Mouse (Mus musculus): ENCODE data around the gene Tmprss11b.
"Not testable (repeated sequence)": the region's sequence is repeated elsewhere in the genome, so short reads cannot be mapped to it uniquely, and the experiment has no call there.

Gene Tmprss11b

DNA sequence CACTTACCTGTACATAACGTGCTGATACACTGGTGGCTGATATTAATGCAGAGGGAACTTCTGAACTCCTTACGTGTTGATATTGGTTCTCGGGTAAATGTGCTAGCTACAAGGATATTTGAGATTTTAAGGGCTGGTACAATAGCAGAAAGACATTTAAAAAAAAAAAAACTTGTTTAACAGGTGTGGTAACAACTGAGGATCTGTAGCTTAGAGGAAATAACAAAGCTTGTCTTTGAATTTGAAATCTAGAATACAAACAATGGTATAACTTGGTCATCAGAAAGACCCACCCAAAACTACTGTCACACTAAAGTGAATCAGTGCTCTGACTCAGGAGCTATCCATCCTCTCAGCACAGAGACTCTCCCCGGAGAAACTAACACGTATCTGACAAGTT is at the start of gene Tmprss11b:
TSS of gene Tmprss11b (minus strand) at position 101 of the 400 bp plus-strand sequence.
- no peak for DNase-seq

DNA sequence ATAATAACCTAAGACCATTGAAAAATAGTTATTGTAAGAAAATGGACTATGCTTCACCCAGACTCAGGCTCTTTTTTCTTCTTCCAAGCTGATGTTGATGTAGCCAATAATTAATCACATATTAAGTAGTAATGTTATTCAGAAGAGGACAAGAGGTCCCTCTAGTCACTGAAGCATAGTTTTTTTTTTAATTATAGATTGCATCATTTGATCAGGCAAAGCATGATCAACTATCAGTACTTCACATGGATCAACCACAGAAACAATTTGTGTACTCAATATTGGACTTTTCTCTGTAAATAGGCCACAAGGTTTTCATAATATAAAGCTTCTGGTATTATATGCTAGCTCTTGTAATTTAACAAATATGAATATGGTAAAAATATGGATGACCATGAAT is 48.9 kb upstream of the Tmprss11b start:
- no peak for DNase-seq

DNA sequence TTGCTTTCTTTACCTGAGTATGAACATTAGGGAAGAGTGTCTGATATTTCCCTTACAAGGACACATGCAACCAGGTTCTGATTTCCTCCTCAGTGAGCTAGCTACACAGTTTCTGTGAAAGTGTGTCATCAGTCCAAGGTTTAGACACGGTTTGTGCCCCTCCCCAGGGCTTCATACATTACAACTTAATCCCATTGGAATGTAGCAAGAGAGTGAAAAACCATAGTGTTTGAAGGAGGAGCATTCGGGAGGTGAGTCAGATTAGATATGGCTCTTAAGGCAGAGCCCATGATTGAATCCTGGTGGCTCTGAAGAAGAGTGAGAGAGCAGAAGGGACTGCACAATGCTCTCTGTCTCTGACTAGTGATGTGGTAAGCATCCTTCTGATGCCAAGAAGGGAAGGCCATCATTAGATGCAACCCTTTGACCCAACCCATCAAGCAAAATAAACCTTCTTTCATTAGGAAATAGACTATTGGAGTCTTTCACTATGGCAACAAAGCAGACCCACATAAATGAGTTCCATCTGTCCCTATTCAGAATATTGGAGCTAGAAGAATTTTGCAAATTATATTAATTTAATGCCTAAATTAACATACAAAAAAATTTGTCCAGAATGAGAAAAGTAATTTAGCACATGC is 46.8 kb upstream of the Tmprss11b start:
- DNase-seq, result no peak

DNA sequence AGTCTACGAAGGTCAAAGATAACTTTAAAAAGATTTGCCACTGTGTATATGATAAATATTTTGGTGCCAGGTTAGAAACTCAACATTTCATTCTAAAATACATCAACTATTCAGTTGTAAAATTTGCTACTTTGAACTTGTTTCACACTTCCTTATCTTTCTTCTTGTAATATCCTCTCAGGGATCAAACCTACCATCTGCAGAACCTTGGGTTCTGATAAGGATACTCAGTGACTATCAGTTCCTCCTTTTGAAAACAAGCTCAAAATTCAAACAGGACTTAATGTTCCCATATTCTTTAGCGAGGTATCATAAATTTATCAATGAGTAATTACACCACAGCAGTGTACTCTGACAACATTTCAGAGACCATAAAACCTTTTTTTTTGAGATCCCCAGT is 38.8 kb upstream of the Tmprss11b start:
- DNase-seq, result no peak

DNA sequence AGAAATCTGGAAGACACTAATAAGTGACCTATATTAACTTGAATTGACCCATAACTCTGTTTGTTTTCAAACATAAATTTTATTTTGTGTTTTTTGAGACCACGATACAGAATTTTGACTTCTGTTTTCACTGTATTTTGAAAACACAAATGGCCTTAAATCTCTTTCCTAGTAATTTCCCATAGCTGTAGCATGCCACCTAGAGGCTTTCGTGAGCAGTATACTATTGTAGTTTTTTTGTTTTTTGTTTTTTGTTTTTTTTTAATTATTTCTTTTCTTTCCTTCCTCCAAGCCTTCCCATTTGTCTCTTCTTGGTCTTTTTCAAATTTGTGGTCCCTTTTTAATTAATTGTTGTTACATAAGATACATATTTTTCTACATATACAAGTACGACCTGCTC is 28.8 kb upstream of the Tmprss11b start:
- DNase-seq, result no peak

DNA sequence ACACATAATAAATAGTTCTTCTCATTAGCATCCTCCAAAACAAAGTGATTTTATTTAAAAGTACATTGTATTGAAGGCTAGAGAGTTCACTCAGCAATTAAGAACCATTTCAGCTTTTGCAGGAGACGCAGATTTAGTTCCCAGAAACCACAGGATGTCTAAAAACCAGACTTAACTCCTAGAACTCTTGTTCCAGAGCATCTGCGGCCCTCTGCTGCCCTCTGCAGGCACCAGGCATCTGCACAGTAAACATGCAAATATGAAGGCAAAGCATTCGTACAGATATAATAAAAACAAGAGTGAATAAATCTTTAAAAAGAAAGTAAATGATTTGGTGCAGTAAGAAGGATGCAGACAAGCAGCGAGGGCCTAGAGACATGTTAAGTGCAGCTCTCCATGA is 8.5 kb upstream of the Tmprss11b start:
- DNase-seq, result no peak

DNA sequence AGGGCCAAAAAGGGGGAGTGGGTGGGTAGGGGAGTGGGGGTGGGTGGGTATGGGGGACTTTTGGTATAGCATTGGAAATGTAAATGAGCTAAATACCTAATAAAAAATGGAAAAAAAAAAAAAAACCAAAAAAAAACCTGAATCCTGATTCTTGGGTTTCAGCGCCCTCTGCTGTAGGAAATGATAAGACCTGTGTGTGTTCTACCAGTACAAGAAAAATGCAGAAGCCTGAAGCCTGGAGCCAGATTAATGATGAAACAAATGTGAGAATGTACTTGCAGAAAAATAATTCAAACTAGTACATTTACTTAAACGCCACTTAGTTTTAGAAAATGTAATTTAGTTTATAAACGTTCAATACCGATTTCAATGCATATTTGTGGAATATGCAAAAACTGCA is 27.0 kb downstream of the Tmprss11b start:
- DNase-seq, result not testable (repeated sequence)

DNA sequence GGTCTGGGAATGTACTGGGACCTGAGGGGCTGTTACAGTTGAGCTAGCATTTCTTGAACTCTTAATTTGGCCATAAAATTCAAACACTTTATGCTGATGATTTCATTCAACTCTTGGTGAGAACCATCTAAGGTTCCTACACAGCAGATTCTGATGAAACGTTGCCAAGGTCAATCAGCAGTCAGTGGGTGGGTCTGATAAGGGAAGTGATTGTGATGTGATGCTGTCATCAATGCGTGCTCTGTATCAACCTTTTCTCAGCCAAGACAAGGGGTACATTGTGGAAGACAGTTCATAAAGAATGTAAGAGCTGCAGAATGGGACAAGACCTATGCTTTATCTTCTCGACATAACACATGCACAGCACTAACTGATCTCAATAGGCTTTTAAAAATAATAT is 35.4 kb downstream of the Tmprss11b start:
- DNase-seq, result no peak

DNA sequence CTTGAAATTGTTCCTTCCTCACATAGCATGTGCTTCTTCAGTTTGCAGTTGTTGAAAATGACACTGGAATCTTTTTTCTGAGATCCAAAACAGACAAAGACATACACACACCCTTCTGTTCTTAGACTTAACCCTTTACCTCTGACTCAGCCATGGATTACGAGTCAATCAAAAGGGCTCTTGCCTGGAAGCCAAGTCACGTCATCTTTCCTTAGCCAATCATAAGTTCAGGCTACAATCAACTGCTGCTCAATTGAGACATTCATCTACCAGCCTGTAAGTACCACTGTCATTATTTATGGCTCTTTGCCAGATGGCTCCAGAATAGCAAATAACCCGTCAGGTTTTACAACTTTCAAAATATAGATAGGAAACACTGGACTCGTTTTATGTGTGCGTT is 43.8 kb downstream of the Tmprss11b start, which contains the start of gene Tmprss11f:
TSS of gene Tmprss11f (minus strand) at position 101 of the 400 bp plus-strand sequence.
- DNase-seq, result no peak

DNA sequence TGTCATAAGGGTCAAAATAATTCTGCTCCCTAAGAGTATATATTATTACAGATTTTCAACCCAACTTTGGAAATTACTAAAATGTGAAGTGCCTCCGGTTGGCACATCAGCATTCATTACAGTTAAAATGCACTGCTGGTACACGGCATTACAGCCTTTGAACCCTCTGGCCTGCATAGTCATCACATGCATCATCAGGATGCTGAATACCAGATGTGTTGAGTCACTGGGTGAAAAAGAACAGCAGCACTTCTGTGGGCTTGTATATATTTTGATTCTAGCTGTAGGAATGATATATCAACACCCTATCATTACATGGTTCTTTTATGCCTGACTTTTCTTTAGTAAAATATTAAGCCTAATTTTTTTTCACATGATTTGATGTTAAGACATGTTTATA is 45.5 kb downstream of the Tmprss11b start:
- DNase-seq, result no peak

DNA sequence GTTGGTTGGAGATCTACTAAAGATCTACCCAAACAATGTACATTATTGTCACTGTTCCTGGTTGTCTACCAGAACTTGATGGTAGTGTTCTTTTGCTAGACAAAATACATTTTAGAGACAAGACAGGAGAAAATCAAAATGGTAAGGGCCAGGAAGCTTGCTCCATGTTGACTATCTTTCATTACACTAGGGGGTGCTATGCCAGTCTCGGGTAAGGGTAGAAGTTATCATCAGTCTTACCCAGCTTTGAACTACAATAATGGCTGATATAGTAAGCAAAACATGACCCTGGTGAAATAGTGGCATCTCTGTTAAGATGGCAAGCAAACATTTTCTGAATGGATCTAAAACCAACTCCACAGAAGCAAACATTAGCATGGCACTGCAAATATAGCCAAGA is 54.4 kb downstream of the Tmprss11b start:
- DNase-seq, result no peak

All from heart, adult 11 months (tissue).